Comparison of ENCODE assay signal across 8 mouse cellular contexts in the genomic region with DNA sequence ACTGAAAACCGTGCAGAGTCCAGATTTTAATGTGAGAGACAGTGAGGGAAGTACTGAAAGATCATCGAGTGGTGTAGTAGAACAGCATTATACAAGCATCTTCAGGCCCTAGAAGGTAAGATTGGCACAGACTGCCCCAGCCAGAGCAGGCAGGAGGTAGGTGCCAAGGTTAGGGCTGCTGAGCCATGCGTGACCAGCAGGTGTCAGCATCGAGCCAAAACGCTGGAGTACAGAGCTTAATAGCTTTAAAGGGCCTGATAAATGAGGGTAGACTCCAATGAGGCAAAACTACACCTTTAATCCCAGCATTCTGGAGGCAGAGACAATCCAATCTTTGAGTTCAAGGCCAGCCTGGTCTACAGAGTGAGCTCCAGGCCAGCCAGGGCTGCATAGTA. TPM values are rescaled to one million over a fixed set of nuclear protein-coding genes. Genes with fewer than 3 reads are reported as not detected.
DNase-seq lines count a peak whose midpoint lies in the region; ATAC-seq and TF ChIP-seq lines count a peak whose summit lies in the region.

No protein-coding gene starts in this region.

- no peak for TF ChIP-seq POLR2A in CH12.LX (IDR thresholded peaks at IDR 0.05; ENCODE audit: low read depth, low read length)

- 0 out of 2 replicates have a peak, but pooled peaks cover 2% of the 10 kb centered on the region for H3K79me2 ChIP-seq in CH12.LX (replicated peaks; ENCODE audit: control insufficient read depth, extremely low read depth, insufficient read depth, poor library complexity, severe bottlenecking)

- no peaks in the 10 kb centered on the region for H3K9me3 ChIP-seq in CH12.LX (replicated peaks; ENCODE audit: low read length)
- H3K9me3 ChIP-seq in forebrain, embryonic 11.5 days (ENCODE audit: control insufficient read depth, low read length) = no peaks in the 10 kb centered on the region
- H3K9me3 ChIP-seq in lung, embryonic 14.5 days (ENCODE audit: low read depth, low read length) = no peaks in the 10 kb centered on the region

- peaks cover 11 to 29% of the 10 kb centered on the region in 2 experiments for H3K4me1 ChIP-seq in CH12.LX (ENCODE audit: control insufficient read depth in 1 of 2, insufficient read depth in 2 of 2)
- no peaks in the 10 kb centered on the region for H3K4me1 ChIP-seq in forebrain, embryonic 11.5 days (replicated peaks; ENCODE audit: control insufficient read depth, insufficient read depth, low read length)
- no peaks in the 10 kb centered on the region for H3K4me1 ChIP-seq in lung, embryonic 14.5 days (ENCODE audit: insufficient read depth)

- TF ChIP-seq CTCF in CH12.LX (conservative IDR thresholded peaks at IDR 0.05 in 1 of 2, IDR thresholded peaks at IDR 0.05 in 1 of 2; ENCODE audit: low read depth in 2 of 2, low read length in 2 of 2) = peak; percentile 89 to 92
- peak; percentile 97 for TF ChIP-seq CTCF in lung, embryonic 14.5 days (IDR thresholded peaks at IDR 0.05; ENCODE audit: low read depth)

- 11% methylated on average over 5 of the region's 5 CpGs for WGBS in forebrain, embryonic 11.5 days
- WGBS in lung, embryonic 14.5 days = 7% methylated on average over 5 of the region's 5 CpGs

- no peak overlapping the region for H3K27ac ChIP-seq in CH12.LX (ENCODE audit: insufficient read depth, low read depth)
- no peak overlapping the region for H3K27ac ChIP-seq in forebrain, embryonic 11.5 days (ENCODE audit: low read depth, low read length)
- no peak overlapping the region for H3K27ac ChIP-seq in lung, embryonic 14.5 days (ENCODE audit: low read depth)

- intact Hi-C loops in heart, postnatal 36 days (cut with DNase I) = loop anchor here (1.0 to 2.0 kb wide), 3 partner anchors 32 to 121 kb away; partner anchors contain the start of gene Gabpb2

- peak; percentile 87 for DNase-seq in CH12.LX (ENCODE audit: extremely low read depth)
- peak; percentile 85 for DNase-seq in c-Kit-positive CD71-negative TER-119-negative erythroid progenitor cells, embryonic 14.5 days (ENCODE audit: low read depth)
- DNase-seq in forebrain, embryonic 11.5 days (ENCODE audit: low spot score) = peak; percentile 89
- DNase-seq in heart, postnatal 36 days = peak; percentile 90 to 95
- DNase-seq in layer of hippocampus, adult 18-20 months (ENCODE audit: low spot score in 2 of 2) = peak; percentile 69 to 91
- peak; percentile 93 for DNase-seq in lung, embryonic 14.5 days
- DNase-seq in testis, postnatal 14 days (ENCODE audit: low spot score) = peak; percentile 75

- TF ChIP-seq RAD21 in CH12.LX (IDR thresholded peaks at IDR 0.05; ENCODE audit: low read depth, low read length) = peak; percentile 72

- H3K27me3 ChIP-seq in CH12.LX (replicated peaks) = no peaks in the 10 kb centered on the region
- H3K27me3 ChIP-seq in forebrain, embryonic 11.5 days (ENCODE audit: control insufficient read depth, insufficient read depth, low read length) = no peaks in the 10 kb centered on the region
- H3K27me3 ChIP-seq in lung, embryonic 14.5 days (ENCODE audit: insufficient read depth, low read length) = no peaks in the 10 kb centered on the region

- peak overlapping the region; percentile 8 to 65 (median 51) for H3K4me3 ChIP-seq in CH12.LX (replicated peaks in 1 of 3; ENCODE audit: low read depth in 2 of 3, low read length in 2 of 3, poor library complexity in 1 of 3)
- H3K4me3 ChIP-seq in forebrain, embryonic 11.5 days (ENCODE audit: low read depth, low read length) = no peak overlapping the region
- H3K4me3 ChIP-seq in lung, embryonic 14.5 days (ENCODE audit: low read depth, low read length) = no peak overlapping the region

- peaks cover 19 to 20% of the 10 kb centered on the region in 2 experiments for H3K36me3 ChIP-seq in CH12.LX (replicated peaks in 1 of 2; ENCODE audit: control insufficient read depth in 1 of 2, insufficient read depth in 1 of 2, low read length in 1 of 2)
- no peaks in the 10 kb centered on the region for H3K36me3 ChIP-seq in forebrain, embryonic 11.5 days (ENCODE audit: control insufficient read depth, insufficient read depth, low read length)
- H3K36me3 ChIP-seq in lung, embryonic 14.5 days (ENCODE audit: insufficient read depth) = peaks cover 10% of the 10 kb centered on the region; the same call in 1 of the 2 replicates

- ATAC-seq in forebrain, embryonic 11.5 days (replicated peaks; ENCODE audit: low FRiP score) = 0 out of 2 replicates have a peak, but pooled peaks have one; percentile 21
- peak; percentile 47 for ATAC-seq in lung, embryonic 14.5 days (ENCODE audit: insufficient read depth)
- peak; percentile 83 for ATAC-seq in neutrophil, adult 5-6 weeks (ENCODE audit: extremely low read depth, insufficient number of reproducible peaks, low FRiP score, poor library complexity, severe bottlenecking)

- in situ Hi-C loops in CH12.LX (cut with MboI; ENCODE audit: low pct_ligation_motif_present, low pct_unique_long_range_greater_than_20kb, low sequenced_read_pairs) = loop anchor here (10.0 kb wide), 1 partner anchor 72 kb away; the partner anchor contains the start of gene Gabpb2

- H3K9ac ChIP-seq in CH12.LX (ENCODE audit: insufficient read depth, low read depth) = 0 out of 2 replicates have a peak overlapping the region, but pooled peaks have one; percentile 26
- no peak overlapping the region for H3K9ac ChIP-seq in forebrain, embryonic 11.5 days (ENCODE audit: low read length)
- no peak overlapping the region for H3K9ac ChIP-seq in lung, embryonic 14.5 days

- peak overlapping the region; percentile 69; the same call in 1 of the 2 replicates for H3K4me2 ChIP-seq in CH12.LX (ENCODE audit: insufficient read depth, low read depth, poor library complexity, severe bottlenecking)
- no peak overlapping the region for H3K4me2 ChIP-seq in forebrain, embryonic 11.5 days (ENCODE audit: low read depth, low read length, severe bottlenecking)
- no peak overlapping the region for H3K4me2 ChIP-seq in lung, embryonic 14.5 days

- no peak for TF ChIP-seq EP300 in CH12.LX (IDR thresholded peaks at IDR 0.05; ENCODE audit: low read length)

- dilution Hi-C loops in CH12.LX (cut with MboI; ENCODE audit: extremely low pct_ligation_motif_present, extremely low pct_unique_long_range_greater_than_20kb, low sequenced_read_pairs) = no loop called here

TF ChIP-seq in CH12.LX, 34 proteins besides CTCF, POLR2A, EP300 and RAD21 (continues in another document):
- no peak for TF ChIP-seq CHD1 (IDR thresholded peaks at IDR 0.05; ENCODE audit: low read depth, low read length)
- TF ChIP-seq GABPA (IDR thresholded peaks at IDR 0.05; ENCODE audit: insufficient replicate concordance, low read depth, low read length) = no peak
- no peak for TF ChIP-seq ZKSCAN1 (IDR thresholded peaks at IDR 0.05; ENCODE audit: borderline replicate concordance, low read depth, low read length)
- no peak for TF ChIP-seq SIN3A (IDR thresholded peaks at IDR 0.05; ENCODE audit: low read length)
- no peak for TF ChIP-seq NRF1 (IDR thresholded peaks at IDR 0.05; ENCODE audit: low read depth, low read length)
- no peak for TF ChIP-seq POLR2AphosphoS2 (IDR thresholded peaks at IDR 0.05; ENCODE audit: low read depth, low read length)
- no peak for TF ChIP-seq KAT2A (IDR thresholded peaks at IDR 0.05; ENCODE audit: insufficient replicate concordance, low read length)

RNA-seq across cellular contexts. Expression of gene Tnfaip8l2, which starts 0.5 kb away (rescaled TPM):
- total RNA-seq in CH12.LX (2012; rRNA removed) (19.1 and 28.2 TPM in 2 replicates), CH12.LX (2014; rRNA removed) (24.8 and 26.2 TPM in 2 replicates)
- polyA plus RNA-seq in CH12.LX (2012; ENCODE audit: insufficient read length, low read depth) = 18.2 and 22.5 TPM in 2 replicates
- 1.3 and 1.9 TPM in 2 replicates for polyA plus RNA-seq in forebrain, embryonic 11.5 days (2014; fragmentation: Nextera tagmentation; extraction: Ambion mirVana)
- total RNA-seq in heart, postnatal 36 days (2021) = 1 to 10 TPM; 1.4 to 2.7 TPM
- 1 to 10 TPM; 2.6 to 3.1 TPM for total RNA-seq in layer of hippocampus, adult 18-20 months (2021)
- polyA plus RNA-seq in lung, embryonic 14.5 days (2014; fragmentation: Nextera tagmentation; extraction: Ambion mirVana) = 3.2 and 4.2 TPM in 2 replicates
- total RNA-seq in neutrophil, adult 5-6 weeks (2017) = 120 and 124 TPM in 2 replicates

RNA-seq across cellular contexts. Expression of gene Lysmd1, which starts 8.7 kb away (rescaled TPM):
- total RNA-seq in CH12.LX (2012; rRNA removed) (12.0 and 13.6 TPM in 2 replicates), CH12.LX (2014; rRNA removed) (9.6 and 11.6 TPM in 2 replicates)
- 7.8 and 8.1 TPM in 2 replicates for polyA plus RNA-seq in CH12.LX (2012; ENCODE audit: insufficient read length, low read depth)
- 11.7 and 12.4 TPM in 2 replicates for polyA plus RNA-seq in forebrain, embryonic 11.5 days (2014; fragmentation: Nextera tagmentation; extraction: Ambion mirVana)
- total RNA-seq in heart, postnatal 36 days (2021) = 1 to 10 TPM; 5.8 to 6.5 TPM
- 10 to 100 TPM; 16.1 to 16.5 TPM for total RNA-seq in layer of hippocampus, adult 18-20 months (2021)
- polyA plus RNA-seq in lung, embryonic 14.5 days (2014; fragmentation: Nextera tagmentation; extraction: Ambion mirVana) = 8.2 and 9.4 TPM in 2 replicates
- 11.4 and 12.3 TPM in 2 replicates for total RNA-seq in neutrophil, adult 5-6 weeks (2017)

RNA-seq across cellular contexts. Expression of gene Scnm1, which starts 8.8 kb away (rescaled TPM):
- 50.5 and 51.0 TPM in 2 replicates for total RNA-seq in CH12.LX (2012; rRNA removed)
- total RNA-seq in CH12.LX (2014; rRNA removed) = 53.1 and 64.5 TPM in 2 replicates
- polyA plus RNA-seq in CH12.LX (2012; ENCODE audit: insufficient read length, low read depth) = 59.2 and 83.9 TPM in 2 replicates
- polyA plus RNA-seq in forebrain, embryonic 11.5 days (2014; fragmentation: Nextera tagmentation; extraction: Ambion mirVana) = 77.4 and 88.0 TPM in 2 replicates
- total RNA-seq in heart, postnatal 36 days (2021) = 10 to 100 TPM; 24.1 to 37.5 TPM
- 10 to 100 TPM; 43.5 to 48.9 TPM for total RNA-seq in layer of hippocampus, adult 18-20 months (2021)
- polyA plus RNA-seq in lung, embryonic 14.5 days (2014; fragmentation: Nextera tagmentation; extraction: Ambion mirVana) = 62.7 and 67.9 TPM in 2 replicates
- 111 and 146 TPM in 2 replicates for total RNA-seq in neutrophil, adult 5-6 weeks (2017)

RNA-seq across cellular contexts. Expression of gene Sema6c, which starts 17.6 kb away (rescaled TPM):
- total RNA-seq in CH12.LX (2012; rRNA removed) (0.30 and 0.42 TPM in 2 replicates), CH12.LX (2014; rRNA removed) (not detected in 2 replicates)
- 0.27 and 0.53 TPM in 2 replicates for polyA plus RNA-seq in CH12.LX (2012; ENCODE audit: insufficient read length, low read depth)
- 17.6 and 19.9 TPM in 2 replicates for polyA plus RNA-seq in forebrain, embryonic 11.5 days (2014; fragmentation: Nextera tagmentation; extraction: Ambion mirVana)
- 10 to 100 TPM in 1 of 2 experiments, 1 to 10 TPM in 1; 4.7 to 10.2 TPM for total RNA-seq in heart, postnatal 36 days (2021)
- 10 to 100 TPM; 29.4 to 34.2 TPM for total RNA-seq in layer of hippocampus, adult 18-20 months (2021)
- 3.7 and 5.4 TPM in 2 replicates for polyA plus RNA-seq in lung, embryonic 14.5 days (2014; fragmentation: Nextera tagmentation; extraction: Ambion mirVana)
- 0.49 TPM in 1 of 2 replicates, not detected in the other for total RNA-seq in neutrophil, adult 5-6 weeks (2017)

RNA-seq across cellular contexts. Expression of gene Tmod4, which starts 18.3 kb away (rescaled TPM):
- total RNA-seq in CH12.LX (2012; rRNA removed) = 0.21 and 0.47 TPM in 2 replicates
- total RNA-seq in CH12.LX (2014; rRNA removed) = not detected in 2 replicates
- polyA plus RNA-seq in CH12.LX (2012; ENCODE audit: insufficient read length, low read depth) = 0.81 TPM in 1 of 2 replicates, not detected in the other
- polyA plus RNA-seq in forebrain, embryonic 11.5 days (2014; fragmentation: Nextera tagmentation; extraction: Ambion mirVana) = 0.37 and 0.75 TPM in 2 replicates
- 10 to 100 TPM; 17.6 to 29.1 TPM for total RNA-seq in heart, postnatal 36 days (2021)
- under 1 TPM; 0.48 to 0.82 TPM for total RNA-seq in layer of hippocampus, adult 18-20 months (2021)
- 1.2 and 1.9 TPM in 2 replicates for polyA plus RNA-seq in lung, embryonic 14.5 days (2014; fragmentation: Nextera tagmentation; extraction: Ambion mirVana)
- total RNA-seq in neutrophil, adult 5-6 weeks (2017) = 0.49 and 1.7 TPM in 2 replicates

Comparison
In these comparisons a context has a peak if more than half of its experiments do, and no peak if none do; other contexts are left out.
1. H3K4me3 ChIP-seq: peak in CH12.LX (3 of 3); none in forebrain, embryonic 11.5 days (single experiment) and lung, embryonic 14.5 days (single experiment).
2. ATAC-seq: peak in every context shown above with its lines; median percentile 83 in neutrophil, adult 5-6 weeks; 47 in lung, embryonic 14.5 days; 21 in forebrain, embryonic 11.5 days.
3. RNA of gene Tnfaip8l2, which starts 0.5 kb away (total RNA-seq): 120 to 124 TPM in neutrophil, adult 5-6 weeks and 19.1 to 28.2 TPM in CH12.LX; 2.6 to 3.1 TPM in layer of hippocampus, adult 18-20 months and 1.4 to 2.7 TPM in heart, postnatal 36 days; every median in the first group is over 4 times any median in the second.
4. Peak in every context shown above with its lines, with median percentiles within 50 percentile points of each other: DNase-seq.